Mouse (Mus musculus) stomach, postnatal 0 days (tissue): ENCODE measurements around the gene Lyg2.

Experiments
- CTCF ChIP-seq: IDR thresholded peaks from 2 replicates; pipeline ENCODE4 v1.5.1; 2016; ENCODE audit warnings: antibody characterized with exemption, low read depth, mild to moderate bottlenecking, moderate library complexity
- EP300 ChIP-seq: optimal IDR thresholded peaks from 2 replicates; pipeline ENCODE3; 2016; ENCODE audit warnings: antibody characterized with exemption

DNA sequence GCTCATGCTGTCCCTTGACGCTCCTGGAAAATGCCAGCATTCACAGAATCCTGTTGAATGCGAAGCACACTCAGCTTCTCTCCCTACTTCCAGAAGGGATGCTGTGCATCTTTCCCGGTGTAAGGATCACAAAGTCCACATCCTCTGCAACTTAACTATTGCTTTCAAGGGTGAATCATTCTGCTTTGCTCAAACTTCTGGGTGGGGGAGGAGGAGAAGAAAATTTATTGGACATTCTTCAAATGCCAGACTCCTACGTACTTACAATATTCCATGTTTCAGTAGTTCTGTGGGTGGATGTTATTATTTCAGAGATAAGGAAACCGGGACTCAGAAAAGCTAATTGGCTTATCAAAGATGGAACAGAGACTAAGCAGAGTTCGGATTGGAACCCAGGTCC lies 1.8 kb upstream of the Lyg2 start:
- TF ChIP-seq CTCF = no peak
- no peak for TF ChIP-seq EP300
